Mouse (Mus musculus) testis, adult 2 months (tissue): ENCODE data around the gene Atxn1. TPM values are rescaled to one million over a fixed set of nuclear protein-coding genes. Genes with fewer than 3 reads are reported as not detected.

Source experiments
- H3K27ac ChIP-seq: fragments of 200-500 bp; 2 replicates; pipeline ENCODE4 v1.5.1; 2012; ENCODE audit warnings: low read depth, low read length; ENCODE audit not compliant: control insufficient read depth, insufficient read depth
- H3K27me3 ChIP-seq: fragments of 200-500 bp; 2 replicates; pipeline ENCODE4 v1.6.1; 2012; ENCODE audit warnings: mild to moderate bottlenecking, low read length, moderate library complexity; ENCODE audit not compliant: control insufficient read depth, insufficient read depth
- H3K36me3 ChIP-seq: fragments of 200-500 bp; 2 replicates; pipeline ENCODE4 v1.6.1; 2012; ENCODE audit warnings: mild to moderate bottlenecking, low read length; ENCODE audit not compliant: control insufficient read depth, insufficient read depth
- H3K4me1 ChIP-seq: fragments of 200-500 bp; 2 replicates; pipeline ENCODE4 v1.6.1; 2012; ENCODE audit warnings: low read length; ENCODE audit not compliant: control insufficient read depth, insufficient read depth
- H3K4me3 ChIP-seq: fragments of 200-500 bp; 2 replicates; pipeline ENCODE4 v1.5.1; 2012; ENCODE audit warnings: low read depth, mild to moderate bottlenecking, low read length, moderate library complexity, mixed read lengths; ENCODE audit not compliant: control insufficient read depth
- CTCF ChIP-seq: fragments of 200-500 bp; IDR thresholded peaks from 2 replicates; pipeline ENCODE4 v1.5.1; 2012; ENCODE audit warnings: low read depth, mild to moderate bottlenecking, inconsistent platforms, low read length, moderate library complexity; ENCODE audit not compliant: control insufficient read depth, insufficient read depth, insufficient replicate concordance
- POLR2A ChIP-seq: fragments of 200-500 bp; IDR thresholded peaks from 2 replicates; pipeline ENCODE4 v1.6.1; 2012; ENCODE audit warnings: low read depth, mild to moderate bottlenecking, inconsistent platforms, low read length, moderate library complexity; ENCODE audit not compliant: control insufficient read depth
- polyA plus RNA-seq: library from polyadenylated mRNA; depleted of rRNA; stranded (reverse); fragments of >200 nt; gene quantifications from 2 replicates; pipeline ENCODE4 v1.2.3, GENCODE M21; 2012

The Atxn1 gene
- polyA plus RNA-seq, 1 experiment, result 3.2 TPM

- Histone ChIP-seq H3K4me3 (no peak overlapping the region), H3K4me1 (peaks cover 10% of the 10 kb centered on the region), H3K36me3 (no peaks in the 10 kb centered on the region), H3K27ac (no peak overlapping the region), H3K27me3 (no peaks in the 10 kb centered on the region; the same call in 1 of the 2 replicates)
- no peak for TF ChIP-seq CTCF
Observed at GRCm38 (mm10) chr13:45968206-45968605, 3.4 kb upstream of the Atxn1 start.

GRCm38 (mm10) chr13:45967371-45967770, 2.6 kb upstream of the Atxn1 start:
- Histone ChIP-seq H3K36me3 (no peaks in the 10 kb centered on the region), H3K4me3 (no peak overlapping the region), H3K4me1 (peaks cover 10% of the 10 kb centered on the region), H3K27me3 (no peaks in the 10 kb centered on the region; the same call in 1 of the 2 replicates), H3K27ac (no peak overlapping the region)
- no peak for TF ChIP-seq CTCF
- TF ChIP-seq POLR2A, result no peak

GRCm38 (mm10) chr13:45966586-45966985, 1.8 kb upstream of the Atxn1 start:
- Histone ChIP-seq H3K36me3 (no peaks in the 10 kb centered on the region), H3K27me3 (no peaks in the 10 kb centered on the region; the same call in 1 of the 2 replicates), H3K4me1 (peaks cover 10% of the 10 kb centered on the region), H3K27ac (no peak overlapping the region), H3K4me3 (no peak overlapping the region)
- TF ChIP-seq POLR2A (no peak), CTCF (no peak; the same call in 1 of the 2 replicates)

GRCm38 (mm10) chr13:45965594-45966432, 1.0 kb upstream of the Atxn1 start:
- Histone ChIP-seq H3K27me3 (no peaks in the 10 kb centered on the region; the same call in 1 of the 2 replicates), H3K27ac (no peak overlapping the region; the same call in 1 of the 2 replicates), H3K36me3 (no peaks in the 10 kb centered on the region), H3K4me1 (peaks cover 10% of the 10 kb centered on the region), H3K4me3 (peak overlapping the region; percentile 80)
- TF ChIP-seq POLR2A (no peak), CTCF (no peak)

- Histone ChIP-seq H3K27ac (peak overlapping the region; percentile 62; the same call in 1 of the 2 replicates), H3K27me3 (no peaks in the 10 kb centered on the region; the same call in 1 of the 2 replicates), H3K4me3 (peak overlapping the region; percentile 84), H3K4me1 (peaks cover 10% of the 10 kb centered on the region), H3K36me3 (no peaks in the 10 kb centered on the region)
- TF ChIP-seq POLR2A (no peak), CTCF (no peak)
Observed at GRCm38 (mm10) chr13:45964331-45964852, 416 bp downstream of the Atxn1 start.

- peak overlapping the region; percentile 84 for H3K4me3 ChIP-seq
- no peaks in the 10 kb centered on the region; the same call in 1 of the 2 replicates for H3K27me3 ChIP-seq
- TF ChIP-seq CTCF, result no peak
- peaks cover 10% of the 10 kb centered on the region for H3K4me1 ChIP-seq
- no peaks in the 10 kb centered on the region for H3K36me3 ChIP-seq
- H3K27ac ChIP-seq, result peak overlapping the region; percentile 85
Observed at GRCm38 (mm10) chr13:45963497-45964330, 1.1 kb downstream of the Atxn1 start.

- no peak for TF ChIP-seq POLR2A
- no peak for TF ChIP-seq CTCF
- no peaks in the 10 kb centered on the region for H3K36me3 ChIP-seq
- H3K4me3 ChIP-seq, result no peak overlapping the region
- H3K27ac ChIP-seq, result no peak overlapping the region
- H3K27me3 ChIP-seq, result no peaks in the 10 kb centered on the region; the same call in 1 of the 2 replicates
- peaks cover 10% of the 10 kb centered on the region for H3K4me1 ChIP-seq
Observed at GRCm38 (mm10) chr13:45962776-45963175, 2.0 kb downstream of the Atxn1 start.
